Mouse (Mus musculus) bone marrow macrophage, adult 2 months (primary cell): ENCODE data around the gene Rapgef4. TPM values are rescaled to one million over a fixed set of nuclear protein-coding genes. Genes with fewer than 3 reads are reported as not detected.
A peak's percentile ranks its signal among the peaks of the same experiment; 100 is the strongest.

Experiments
- H3K27ac ChIP-seq: 2 replicates; pipeline ENCODE4 v1.5.1; 2012; ENCODE audit warnings: low read depth, low read length; ENCODE audit not compliant: insufficient read depth
- H3K4me1 ChIP-seq: 2 replicates; pipeline ENCODE4 v1.6.1; 2012; ENCODE audit warnings: low read length; ENCODE audit not compliant: control insufficient read depth, insufficient read depth
- H3K4me3 ChIP-seq: 2 replicates; pipeline ENCODE4 v1.5.1; 2012; ENCODE audit warnings: mild to moderate bottlenecking, low read length, moderate library complexity; ENCODE audit not compliant: insufficient read depth
- CTCF ChIP-seq: IDR thresholded peaks from 2 replicates; pipeline ENCODE4 v1.5.1; 2012; ENCODE audit warnings: low read depth, mild to moderate bottlenecking, low read length, moderate library complexity
- POLR2A ChIP-seq: IDR thresholded peaks from 2 replicates; pipeline ENCODE4 v1.6.1; 2012; ENCODE audit warnings: mild to moderate bottlenecking, low read depth, low read length, borderline replicate concordance
- polyA plus RNA-seq: library from polyadenylated mRNA; stranded (reverse); fragments of >200 nt; gene quantifications from 2 replicates; pipeline ENCODE4 v1.2.4, GENCODE M21; 2012; ENCODE audit not compliant: missing spikeins, insufficient read depth, insufficient read length

The Rapgef4 gene
- polyA plus RNA-seq, 1 experiment: not detected

- no peak overlapping the region for H3K27ac ChIP-seq
- H3K4me3 ChIP-seq: no peak overlapping the region
- H3K4me1 ChIP-seq: peaks cover 8% of the 10 kb centered on the region
- TF ChIP-seq POLR2A: no peak
- TF ChIP-seq CTCF: no peak
Measured at GRCm38 (mm10) chr2:72026506-72026905, 45.5 kb downstream of the Rapgef4 start.

DNA sequence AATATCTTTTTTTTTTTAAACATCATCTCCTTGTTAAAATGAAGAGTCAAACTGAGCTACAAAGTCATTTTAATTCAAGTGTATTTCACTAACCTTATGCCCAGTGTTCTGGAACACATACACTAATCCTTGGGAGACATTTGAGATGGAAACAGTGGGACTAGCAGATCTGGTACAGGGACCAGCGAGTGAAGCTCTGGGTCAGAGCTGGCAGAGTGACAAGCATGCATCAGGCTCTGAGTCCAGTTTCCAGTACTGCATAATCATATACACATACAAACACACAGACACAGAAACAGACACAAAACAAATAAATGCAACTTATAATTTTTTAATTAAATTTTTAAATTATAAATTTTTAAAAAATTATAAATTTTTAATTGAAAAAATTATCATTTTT is 48.0 kb downstream of the Rapgef4 start:
- no peak for TF ChIP-seq CTCF
- TF ChIP-seq POLR2A: no peak
- peaks cover 14% of the 10 kb centered on the region for H3K4me1 ChIP-seq

DNA sequence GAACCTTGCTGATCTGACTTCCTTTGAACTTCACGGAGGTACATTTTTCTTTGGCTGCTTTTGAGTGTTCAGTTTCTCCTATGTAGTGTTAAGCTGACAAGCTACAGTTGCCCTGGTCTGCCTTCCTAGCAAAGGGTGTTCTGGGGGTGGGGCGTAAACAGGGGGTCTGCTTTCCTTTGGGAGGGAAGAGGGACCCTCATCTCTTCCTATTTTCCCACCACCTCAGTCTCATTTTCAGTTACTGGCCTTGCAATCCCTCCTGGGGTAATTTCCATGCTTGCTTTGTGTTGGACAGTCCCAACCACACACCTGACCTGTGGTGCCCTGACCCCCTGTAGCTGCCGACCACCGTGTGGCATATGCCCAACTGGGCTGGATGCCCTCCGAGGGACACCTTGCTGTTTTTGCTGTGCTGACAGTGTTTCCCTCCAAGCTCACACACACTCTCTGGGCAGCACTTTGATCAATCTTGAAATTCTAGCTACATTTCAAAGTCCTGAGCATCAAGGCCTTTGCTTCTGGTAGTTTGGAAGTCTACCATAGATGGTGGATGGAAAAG is 48.6 kb downstream of the Rapgef4 start:
- H3K27ac ChIP-seq: no peak overlapping the region
- H3K4me3 ChIP-seq: no peak overlapping the region
- TF ChIP-seq POLR2A: no peak
- TF ChIP-seq CTCF: no peak
- peaks cover 14% of the 10 kb centered on the region for H3K4me1 ChIP-seq

More for the DNA sequence above, 48.0 kb downstream of the Rapgef4 start:
- Histone ChIP-seq H3K27ac (no peak overlapping the region), H3K4me3 (no peak overlapping the region)

GRCm38 (mm10) chr2:72031717-72032116 is 50.7 kb downstream of the Rapgef4 start:
- no peak for TF ChIP-seq CTCF
- no peak for TF ChIP-seq POLR2A
- Histone ChIP-seq H3K27ac (no peak overlapping the region), H3K4me3 (no peak overlapping the region), H3K4me1 (peaks cover 8% of the 10 kb centered on the region)

DNA sequence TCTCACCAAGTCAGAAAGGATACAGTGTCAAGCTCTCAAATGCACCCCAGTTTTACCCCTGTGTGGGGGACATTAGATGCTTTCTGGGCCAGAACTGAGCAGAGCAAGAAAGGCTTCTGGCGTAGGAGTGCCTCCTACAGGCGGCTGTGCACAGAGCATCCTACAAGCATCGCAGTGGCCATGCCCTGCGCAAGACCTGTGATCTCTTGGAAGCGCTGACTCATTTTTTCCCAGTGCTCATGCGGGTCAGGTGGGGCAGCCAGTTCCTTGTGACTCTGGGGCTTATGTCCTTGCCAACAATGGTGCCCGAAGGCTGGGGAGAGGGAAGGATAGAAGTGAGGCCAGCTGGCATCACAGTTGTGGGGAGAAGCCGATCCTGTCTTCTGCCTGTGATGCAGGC is 54.6 kb downstream of the Rapgef4 start:
- Histone ChIP-seq H3K4me1 (peaks cover 8% of the 10 kb centered on the region), H3K27ac (no peak overlapping the region), H3K4me3 (no peak overlapping the region)
- peak; percentile 46 for TF ChIP-seq CTCF
- TF ChIP-seq POLR2A: no peak

GRCm38 (mm10) chr2:72037357-72037756 is 56.3 kb downstream of the Rapgef4 start:
- Histone ChIP-seq H3K4me3 (no peak overlapping the region), H3K27ac (no peak overlapping the region), H3K4me1 (no peaks in the 10 kb centered on the region)
- TF ChIP-seq POLR2A: no peak
- TF ChIP-seq CTCF: no peak

GRCm38 (mm10) chr2:72038235-72038634 is 57.2 kb downstream of the Rapgef4 start:
- no peak for TF ChIP-seq CTCF
- no peak for TF ChIP-seq POLR2A
- no peak overlapping the region for H3K4me3 ChIP-seq
- no peak overlapping the region for H3K27ac ChIP-seq
- H3K4me1 ChIP-seq: no peaks in the 10 kb centered on the region

DNA sequence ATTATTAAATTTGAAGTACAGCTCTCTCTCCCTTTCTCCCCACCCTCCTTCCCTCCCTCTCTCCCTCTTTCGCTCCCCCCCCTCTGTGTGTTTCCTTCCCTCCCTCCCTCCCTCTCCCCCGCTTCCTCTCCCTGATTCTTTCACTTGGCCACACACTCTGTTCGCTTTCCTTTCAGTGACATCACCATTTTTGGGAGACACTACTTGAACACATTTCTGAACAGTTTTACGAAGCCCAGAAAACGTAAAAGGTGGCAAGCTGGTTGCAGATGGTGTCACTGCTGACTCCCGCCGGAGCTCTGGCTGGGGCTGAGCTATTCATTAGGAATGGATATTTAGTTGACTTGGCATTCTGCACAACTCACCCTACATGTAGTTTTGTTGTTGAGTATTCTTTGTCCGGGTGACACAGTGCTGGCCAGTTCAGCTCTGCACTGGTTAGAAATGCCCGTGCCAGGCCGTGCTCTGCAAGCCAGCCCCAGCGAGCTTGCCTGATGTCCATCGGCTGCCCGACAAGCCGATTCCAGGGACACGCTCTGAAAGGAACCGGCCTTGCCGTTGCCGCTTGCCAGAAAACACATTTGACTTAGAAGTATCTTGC is 57.7 kb downstream of the Rapgef4 start:
- H3K27ac ChIP-seq: no peak overlapping the region
- no peak overlapping the region for H3K4me3 ChIP-seq
- no peaks in the 10 kb centered on the region for H3K4me1 ChIP-seq
- TF ChIP-seq POLR2A (no peak), CTCF (no peak)

DNA sequence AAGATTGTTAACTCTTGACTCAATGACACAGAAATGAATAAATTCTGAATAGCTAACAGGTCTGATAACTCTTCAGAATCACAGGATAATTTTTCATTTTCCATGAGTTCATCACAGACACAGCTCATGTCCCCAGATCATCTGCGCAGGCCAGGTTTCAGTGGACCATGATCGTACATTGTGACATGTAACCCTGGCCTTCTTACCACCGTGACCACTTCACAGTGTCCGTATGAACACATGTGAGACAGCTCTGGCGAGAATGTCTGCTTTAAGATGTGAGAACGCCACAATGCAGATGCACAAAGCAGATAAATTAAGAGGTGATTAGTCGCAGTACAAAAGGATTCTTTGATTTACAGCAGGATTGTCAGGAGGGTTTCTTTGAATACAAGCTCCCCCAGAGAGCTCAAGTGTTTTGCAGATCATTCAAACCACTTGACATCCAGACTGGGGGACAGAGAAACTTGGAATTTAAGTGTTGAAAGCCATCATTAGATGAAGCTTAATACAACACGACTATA is 58.5 kb downstream of the Rapgef4 start:
- no peak overlapping the region for H3K4me3 ChIP-seq
- TF ChIP-seq CTCF (no peak), POLR2A (no peak)
- H3K4me1 ChIP-seq: no peaks in the 10 kb centered on the region
- H3K27ac ChIP-seq: no peak overlapping the region

DNA sequence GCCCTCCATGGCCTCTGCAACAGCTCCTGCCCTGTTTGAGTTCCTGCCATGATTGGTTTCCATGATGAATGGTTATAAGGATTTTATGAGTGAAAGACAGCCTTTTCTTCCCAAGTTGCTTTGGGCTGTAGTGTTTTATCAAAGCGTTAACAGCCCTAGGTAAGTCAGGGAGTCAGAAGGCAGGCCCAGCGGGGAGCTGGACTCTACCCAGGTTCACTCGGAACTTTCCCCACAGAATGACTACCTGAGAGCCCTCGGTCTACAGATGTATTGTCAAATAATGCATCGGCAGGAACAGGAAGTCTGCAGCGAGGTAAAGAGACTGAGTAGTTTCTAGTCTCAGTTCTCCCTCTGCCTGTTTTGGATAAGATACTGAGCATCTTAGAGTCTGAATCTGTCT is 60.0 kb downstream of the Rapgef4 start:
- no peak overlapping the region for H3K4me3 ChIP-seq

More for the DNA sequence above, 60.0 kb downstream of the Rapgef4 start:
- Histone ChIP-seq H3K27ac (no peak overlapping the region), H3K4me1 (no peaks in the 10 kb centered on the region)
- no peak for TF ChIP-seq POLR2A
- TF ChIP-seq CTCF: no peak
